Mouse (Mus musculus): Measurements from ENCODE around the gene Dact3. TPM values are rescaled to one million over a fixed set of nuclear protein-coding genes. Genes with fewer than 3 reads are reported as not detected.

Gene Dact3
- polyA plus RNA-seq, 1 experiment from 2014 or later = 4.8 TPM

- Histone ChIP-seq H3K4me1 (peaks cover 45% of the 10 kb centered on the region), H3K9ac (replicated peaks) (peak within 1 kb of the TSS; percentile 74), H3K27ac (replicated peaks) (peak within 1 kb of the TSS; percentile 76), H3K4me3 (replicated peaks) (peak within 1 kb of the TSS; percentile 59), H3K27me3 (replicated peaks) (no peaks in the 10 kb centered on the region), H3K36me3 (peaks cover 41% of the 10 kb centered on the region), H3K4me2 (peak within 1 kb of the TSS; percentile 98), H3K9me3 (replicated peaks) (no peaks in the 10 kb centered on the region)
- ATAC-seq (ENCODE audit: low FRiP score) = peak; percentile 88
- under 1% methylated on average over 31 of the region's 32 CpGs for WGBS
Observed at GRCm38 (mm10) chr7:16842645-16843063, 32.5 kb upstream of the Dact3 start, which contains the start of gene Prkd2. Prkd2 (plus strand) TSS chr7:16842902.

DNA sequence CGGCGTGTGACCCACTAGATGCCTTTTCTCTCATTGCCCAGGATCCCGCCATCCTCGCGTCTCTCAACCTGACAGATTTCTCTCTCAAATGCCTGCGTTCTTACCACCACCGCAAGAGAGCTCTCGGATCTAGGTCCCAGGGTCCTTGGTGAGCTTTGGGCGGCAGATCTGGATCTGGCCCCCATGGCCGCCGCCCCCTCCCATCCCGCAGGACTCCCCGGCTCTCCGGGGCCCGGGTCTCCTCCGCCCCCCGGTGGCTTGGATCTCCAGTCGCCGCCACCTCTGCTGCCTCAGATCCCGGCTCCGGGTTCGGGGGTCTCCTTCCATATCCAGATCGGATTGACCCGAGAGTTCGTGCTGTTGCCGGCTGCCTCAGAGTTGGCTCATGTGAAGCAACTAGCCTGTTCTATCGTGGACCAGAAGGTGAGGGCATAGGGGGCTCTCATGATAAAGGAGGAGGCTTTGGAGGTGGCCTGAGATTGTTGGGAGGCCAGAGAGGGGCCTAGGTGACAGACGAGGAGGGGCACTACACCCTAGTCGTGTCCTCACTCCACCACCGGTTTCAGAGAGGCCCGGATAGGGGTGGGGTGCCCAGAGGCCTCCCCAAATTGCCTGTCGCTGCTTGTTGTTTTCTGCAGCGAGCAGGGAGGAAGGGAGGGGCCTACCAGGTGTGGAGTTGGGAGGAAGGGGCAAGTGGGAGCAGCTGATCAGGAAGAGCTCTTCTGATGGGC is 31.5 kb upstream of the Dact3 start:
- Histone ChIP-seq H3K27me3 (replicated peaks) (no peaks in the 10 kb centered on the region), H3K27ac (replicated peaks) (peak overlapping the region; percentile 70), H3K4me1 (peaks cover 45% of the 10 kb centered on the region), H3K9me3 (replicated peaks) (no peaks in the 10 kb centered on the region), H3K9ac (replicated peaks) (peak overlapping the region; percentile 74), H3K4me3 (replicated peaks) (peak overlapping the region; percentile 59), H3K4me2 (peak overlapping the region; percentile 98), H3K36me3 (peaks cover 32% of the 10 kb centered on the region)
- 1% methylated on average over 33 of the region's 33 CpGs for WGBS
- peak; percentile 9; the same call in 1 of the 2 replicates for ATAC-seq (ENCODE audit: low FRiP score)

DNA sequence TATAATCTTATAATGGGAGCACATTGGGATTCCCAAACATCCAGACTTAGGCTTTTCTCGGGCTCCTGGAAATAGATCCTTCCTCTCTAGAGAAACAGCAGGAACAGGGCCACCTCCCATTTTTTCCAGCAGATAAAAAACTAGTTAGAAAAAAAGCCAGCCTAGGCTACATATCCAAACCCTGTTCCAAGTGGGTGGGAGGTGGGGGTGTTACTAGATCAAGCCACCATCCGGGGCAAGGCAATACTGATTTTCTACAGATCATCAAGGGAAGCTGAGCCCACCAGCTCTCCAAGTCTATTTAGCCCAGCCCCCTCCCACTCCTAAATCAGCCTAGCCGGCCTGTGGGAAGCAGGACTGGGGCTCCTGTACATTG is 30.4 kb upstream of the Dact3 start:
- Histone ChIP-seq H3K9ac (replicated peaks) (0 out of 2 replicates have a peak overlapping the region, but pooled peaks have one; percentile 74), H3K9me3 (replicated peaks) (no peaks in the 10 kb centered on the region), H3K4me2 (peak overlapping the region; percentile 98), H3K27ac (replicated peaks) (peak overlapping the region; percentile 54; the same call in 1 of the 2 replicates), H3K36me3 (peaks cover 29% of the 10 kb centered on the region), H3K4me3 (replicated peaks) (peak overlapping the region; percentile 59; the same call in 1 of the 2 replicates), H3K4me1 (peaks cover 45% of the 10 kb centered on the region), H3K27me3 (replicated peaks) (no peaks in the 10 kb centered on the region)
- 63% methylated on average over 3 of the region's 3 CpGs for WGBS
- no peak for ATAC-seq (ENCODE audit: low FRiP score)

GRCm38 (mm10) chr7:16845072-16845819 is 29.9 kb upstream of the Dact3 start:
- WGBS = 36% methylated on average over 14 of the region's 14 CpGs
- Histone ChIP-seq H3K9me3 (replicated peaks) (no peaks in the 10 kb centered on the region), H3K4me1 (peaks cover 45% of the 10 kb centered on the region), H3K27me3 (replicated peaks) (no peaks in the 10 kb centered on the region), H3K36me3 (peaks cover 29% of the 10 kb centered on the region), H3K9ac (replicated peaks) (peak overlapping the region; percentile 23; the same call in 1 of the 2 replicates), H3K27ac (replicated peaks) (peak overlapping the region; percentile 54; the same call in 1 of the 2 replicates), H3K4me2 (peak overlapping the region; percentile 98), H3K4me3 (replicated peaks) (peak overlapping the region; percentile 59)
- ATAC-seq (ENCODE audit: low FRiP score) = no peak

DNA sequence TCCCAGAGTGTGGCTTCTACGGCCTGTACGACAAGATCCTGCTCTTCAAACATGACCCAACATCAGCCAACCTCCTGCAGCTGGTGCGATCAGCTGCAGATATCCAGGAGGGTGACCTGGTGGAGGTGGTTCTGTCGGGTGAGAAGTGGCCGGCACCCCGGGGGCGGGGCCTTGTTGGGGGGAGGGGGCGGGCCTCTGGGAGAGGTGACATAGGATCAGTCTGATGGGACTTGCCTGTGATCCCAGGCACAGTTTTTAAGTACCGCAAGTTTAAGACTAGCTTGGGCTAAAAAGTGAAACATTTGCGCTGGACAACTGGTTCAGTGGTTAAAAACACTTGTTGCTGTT is 29.3 kb upstream of the Dact3 start:
- no peaks in the 10 kb centered on the region for H3K27me3 ChIP-seq (replicated peaks)
- no peak overlapping the region for H3K27ac ChIP-seq (replicated peaks)
- no peak for ATAC-seq (ENCODE audit: low FRiP score)
- H3K4me2 ChIP-seq = peak overlapping the region; percentile 98
- H3K36me3 ChIP-seq = peaks cover 29% of the 10 kb centered on the region
- peaks cover 45% of the 10 kb centered on the region for H3K4me1 ChIP-seq
- 40% methylated on average over 10 of the region's 10 CpGs for WGBS
- no peak overlapping the region for H3K9ac ChIP-seq (replicated peaks)
- 0 out of 2 replicates have a peak overlapping the region, but pooled peaks have one; percentile 59 for H3K4me3 ChIP-seq (replicated peaks)
- H3K9me3 ChIP-seq (replicated peaks) = no peaks in the 10 kb centered on the region

DNA sequence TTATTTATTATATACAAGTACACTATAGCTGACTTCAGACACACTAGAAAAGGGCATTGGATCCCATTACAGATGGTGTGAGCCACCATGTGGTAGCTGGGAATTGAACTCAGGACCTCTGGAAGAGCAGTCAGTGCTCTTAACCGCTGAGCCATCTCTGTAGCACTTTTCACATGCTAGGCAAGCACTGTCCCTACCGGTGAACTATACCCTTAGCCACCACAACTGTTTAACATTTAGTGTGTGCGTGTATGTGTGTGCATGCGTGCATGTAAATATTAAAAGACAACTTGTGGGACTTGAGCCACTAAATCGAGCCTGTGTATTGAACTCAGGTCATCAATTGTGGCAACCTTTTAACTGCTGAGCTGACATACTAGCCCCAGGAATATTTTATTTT is 28.3 kb upstream of the Dact3 start:
- no peak for ATAC-seq (ENCODE audit: low FRiP score)
- Histone ChIP-seq H3K9me3 (replicated peaks) (no peaks in the 10 kb centered on the region), H3K9ac (replicated peaks) (no peak overlapping the region), H3K4me3 (replicated peaks) (no peak overlapping the region), H3K27ac (replicated peaks) (no peak overlapping the region), H3K36me3 (peaks cover 20% of the 10 kb centered on the region), H3K4me2 (no peak overlapping the region), H3K4me1 (peaks cover 38% of the 10 kb centered on the region), H3K27me3 (replicated peaks) (no peaks in the 10 kb centered on the region)
- WGBS = 95% methylated on average over 5 of the region's 5 CpGs

DNA sequence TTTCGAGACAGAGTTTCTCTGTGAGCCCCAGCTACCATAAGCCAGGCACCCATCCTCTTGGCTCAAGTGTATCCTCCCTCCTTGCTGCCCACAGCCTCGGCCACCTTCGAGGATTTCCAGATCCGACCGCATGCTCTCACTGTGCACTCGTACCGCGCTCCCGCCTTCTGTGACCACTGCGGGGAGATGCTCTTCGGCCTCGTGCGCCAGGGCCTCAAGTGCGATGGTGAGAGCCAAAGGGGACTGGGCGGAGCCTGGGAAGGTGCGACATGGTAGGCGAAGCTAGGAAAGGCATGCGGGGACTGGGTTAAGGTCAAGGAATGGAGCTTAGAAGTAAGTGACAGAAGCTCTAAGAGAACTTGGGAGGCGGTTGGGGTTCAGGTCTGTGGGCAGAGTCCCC is 27.6 kb upstream of the Dact3 start:
- WGBS = 85% methylated on average over 19 of the region's 19 CpGs

GRCm38 (mm10) chr7:16848579-16848978 is 26.5 kb upstream of the Dact3 start:
- no peak overlapping the region for H3K4me3 ChIP-seq (replicated peaks)
- H3K27me3 ChIP-seq (replicated peaks) = no peaks in the 10 kb centered on the region
- 21% methylated on average over 17 of the region's 17 CpGs for WGBS
- H3K9me3 ChIP-seq (replicated peaks) = no peaks in the 10 kb centered on the region
- no peak overlapping the region for H3K27ac ChIP-seq (replicated peaks)
- H3K9ac ChIP-seq (replicated peaks) = no peak overlapping the region
- H3K4me1 ChIP-seq = peaks cover 23% of the 10 kb centered on the region
- no peak for ATAC-seq (ENCODE audit: low FRiP score)
- H3K36me3 ChIP-seq = peaks cover 24% of the 10 kb centered on the region
- no peak overlapping the region for H3K4me2 ChIP-seq

More for the DNA sequence above, 27.6 kb upstream of the Dact3 start:
- ATAC-seq (ENCODE audit: low FRiP score) = no peak
- no peak overlapping the region for H3K4me3 ChIP-seq (replicated peaks)
- H3K9ac ChIP-seq (replicated peaks) = no peak overlapping the region
- H3K36me3 ChIP-seq = peaks cover 20% of the 10 kb centered on the region
- no peaks in the 10 kb centered on the region for H3K27me3 ChIP-seq (replicated peaks)
- no peak overlapping the region for H3K4me2 ChIP-seq
- H3K27ac ChIP-seq (replicated peaks) = no peak overlapping the region
- no peaks in the 10 kb centered on the region for H3K9me3 ChIP-seq (replicated peaks)
- H3K4me1 ChIP-seq = peaks cover 30% of the 10 kb centered on the region

GRCm38 (mm10) chr7:16851636-16852035 is 23.5 kb upstream of the Dact3 start:
- WGBS = 97% methylated on average over 4 of the region's 4 CpGs
- H3K27me3 ChIP-seq (replicated peaks) = no peaks in the 10 kb centered on the region
- peaks cover 51% of the 10 kb centered on the region for H3K36me3 ChIP-seq
- H3K9me3 ChIP-seq (replicated peaks) = no peaks in the 10 kb centered on the region
- no peak overlapping the region for H3K4me2 ChIP-seq
- no peaks in the 10 kb centered on the region for H3K4me1 ChIP-seq
- H3K27ac ChIP-seq (replicated peaks) = no peak overlapping the region
- ATAC-seq (ENCODE audit: low FRiP score) = no peak
- no peak overlapping the region for H3K4me3 ChIP-seq (replicated peaks)
- no peak overlapping the region for H3K9ac ChIP-seq (replicated peaks)

- peaks cover 64% of the 10 kb centered on the region for H3K36me3 ChIP-seq
Observed at GRCm38 (mm10) chr7:16853302-16853831, 21.8 kb upstream of the Dact3 start.

GRCm38 (mm10) chr7:16858336-16858735 is 16.8 kb upstream of the Dact3 start:
- Histone ChIP-seq H3K27ac (replicated peaks) (no peak overlapping the region), H3K27me3 (replicated peaks) (no peaks in the 10 kb centered on the region), H3K9me3 (replicated peaks) (no peaks in the 10 kb centered on the region), H3K9ac (replicated peaks) (no peak overlapping the region), H3K4me2 (no peak overlapping the region), H3K4me3 (replicated peaks) (no peak overlapping the region), H3K4me1 (no peaks in the 10 kb centered on the region), H3K36me3 (peaks cover 47% of the 10 kb centered on the region)
- WGBS = 20% methylated on average over 17 of the region's 17 CpGs
- ATAC-seq (ENCODE audit: low FRiP score) = no peak

More at GRCm38 (mm10) chr7:16853302-16853831, 21.8 kb upstream of the Dact3 start:
- H3K27me3 ChIP-seq (replicated peaks) = no peaks in the 10 kb centered on the region
- no peaks in the 10 kb centered on the region for H3K4me1 ChIP-seq
- ATAC-seq (ENCODE audit: low FRiP score) = no peak
- H3K4me3 ChIP-seq (replicated peaks) = no peak overlapping the region
- H3K9ac ChIP-seq (replicated peaks) = no peak overlapping the region
- H3K27ac ChIP-seq (replicated peaks) = no peak overlapping the region
- WGBS = 90% methylated on average over 14 of the region's 14 CpGs
- no peaks in the 10 kb centered on the region for H3K9me3 ChIP-seq (replicated peaks)
- no peak overlapping the region for H3K4me2 ChIP-seq
